In the genomic region with DNA sequence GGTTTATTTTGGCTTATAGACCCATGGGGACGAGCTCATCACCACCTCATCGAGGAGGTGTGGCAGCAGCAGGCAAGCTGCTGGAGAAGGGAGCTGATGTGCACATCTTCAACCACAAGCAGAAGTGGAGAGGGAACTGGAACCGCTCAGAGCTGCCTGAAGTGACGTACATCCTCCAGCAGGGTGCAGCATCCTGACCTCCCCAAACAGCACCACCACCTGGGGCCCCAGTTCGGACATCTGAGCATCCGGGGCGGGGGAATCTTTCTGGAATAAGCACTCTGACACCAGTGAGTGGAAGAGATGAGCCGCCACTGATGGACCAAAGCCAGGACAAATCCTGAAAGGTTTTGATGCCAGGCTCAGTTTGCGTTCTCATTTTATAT, we compare ENCODE assay signal across 9 mouse cellular contexts. TPM values are rescaled to one million over a fixed set of nuclear protein-coding genes. Genes with fewer than 3 reads are reported as not detected.
DNase-seq lines count a peak whose midpoint lies in the region; ATAC-seq and TF ChIP-seq lines count a peak whose summit lies in the region.
"Had no signal": no experiment of that assay in that cellular context is flagged by ENCODE, and none has a peak within 500 bp of the region (broad histone marks: within the 10 kb centered on the region; RNA-seq: fewer than 3 reads in every experiment).

No protein-coding gene starts in this region.

- no peaks in the 10 kb centered on the region for H3K27me3 ChIP-seq in embryonic facial prominence, embryonic 13.5 days
- no peaks in the 10 kb centered on the region for H3K27me3 ChIP-seq in kidney, postnatal 0 days (ENCODE audit: insufficient read depth, low read length)
- H3K27me3 ChIP-seq: limb, embryonic 12.5 days had no signal

- H3K36me3 ChIP-seq in embryonic facial prominence, embryonic 13.5 days, result peaks cover 4% of the 10 kb centered on the region; the same call in 1 of the 2 replicates
- no peaks in the 10 kb centered on the region for H3K36me3 ChIP-seq in kidney, postnatal 0 days (ENCODE audit: insufficient read depth, low read length)

- ATAC-seq in embryonic facial prominence, embryonic 13.5 days (ENCODE audit: insufficient number of reproducible peaks, insufficient read depth, low FRiP score, low TSS enrichment, low read depth), result no peak
- peak; percentile 30; the same call in 1 of the 2 replicates for ATAC-seq in kidney, postnatal 0 days (replicated peaks; ENCODE audit: low FRiP score, low read depth)

- H3K9me3 ChIP-seq in embryonic facial prominence, embryonic 13.5 days, result no peaks in the 10 kb centered on the region
- no peaks in the 10 kb centered on the region for H3K9me3 ChIP-seq in kidney, postnatal 0 days (replicated peaks; ENCODE audit: low read length)
- H3K9me3 ChIP-seq: limb, embryonic 12.5 days had no signal

- no peak overlapping the region for H3K9ac ChIP-seq in embryonic facial prominence, embryonic 13.5 days
- no peak overlapping the region for H3K9ac ChIP-seq in kidney, postnatal 0 days (ENCODE audit: low read depth, low read length)
- H3K9ac ChIP-seq: limb, embryonic 12.5 days had no signal

- H3K4me3 ChIP-seq in embryonic facial prominence, embryonic 13.5 days, result no peak overlapping the region
- H3K4me3 ChIP-seq in kidney, postnatal 0 days (replicated peaks; ENCODE audit: low read depth, low read length), result no peak overlapping the region
- H3K4me3 ChIP-seq: limb, embryonic 12.5 days had no signal

- DNase-seq in gastrocnemius, adult 18-20 months (ENCODE audit: low spot score), result peak; percentile 56
- no peak for DNase-seq in gastrocnemius, adult 8-10 months (ENCODE audit: low spot score in 2 of 2)
- DNase-seq in 3T3-L1 (ENCODE audit: low read depth, low spot score) (peak; percentile 84), ZHBTc4 (ENCODE audit: low read depth, low spot score) (peak; percentile 92)
- peak; percentile 76 for DNase-seq in kidney, postnatal 0 days (ENCODE audit: low spot score)
- peak; percentile 61 for DNase-seq in lung, postnatal 14 days
- peak; percentile 37 for DNase-seq in right cerebral cortex, postnatal 25 days

- 0 out of 2 replicates have a peak, but pooled peaks cover 3% of the 10 kb centered on the region for H3K4me1 ChIP-seq in embryonic facial prominence, embryonic 13.5 days
- no peaks in the 10 kb centered on the region for H3K4me1 ChIP-seq in kidney, postnatal 0 days (replicated peaks; ENCODE audit: insufficient read depth, low read length)
- H3K4me1 ChIP-seq: limb, embryonic 12.5 days had no signal

- peak overlapping the region; percentile 21; the same call in 1 of the 2 replicates for H3K4me2 ChIP-seq in embryonic facial prominence, embryonic 13.5 days
- no peak overlapping the region for H3K4me2 ChIP-seq in kidney, postnatal 0 days (ENCODE audit: low read length)
- H3K4me2 ChIP-seq: limb, embryonic 12.5 days had no signal

- TF ChIP-seq CTCF in kidney, postnatal 0 days (IDR thresholded peaks at IDR 0.05; ENCODE audit: low read depth), result peak; percentile 72

- H3K27ac ChIP-seq in embryonic facial prominence, embryonic 13.5 days, result no peak overlapping the region
- H3K27ac ChIP-seq in kidney, postnatal 0 days, result no peak overlapping the region
- H3K27ac ChIP-seq: limb, embryonic 12.5 days had no signal

- 22% methylated on average over 9 of the region's 9 CpGs for WGBS in embryonic facial prominence, embryonic 13.5 days
- 25% methylated on average over 9 of the region's 9 CpGs for WGBS in kidney, postnatal 0 days

RNA-seq across cellular contexts. Expression of gene Adra1d, which starts 31.5 kb away (rescaled TPM):
- total RNA-seq in gastrocnemius, adult 18-20 months (2021), result under 1 TPM; 0.50 to 0.88 TPM
- under 1 TPM; 0.29 to 0.78 (median 0.66) TPM for total RNA-seq in gastrocnemius, adult 8-10 months (2022)
- 0.51 and 0.58 TPM in 2 replicates for polyA plus RNA-seq in embryonic facial prominence, embryonic 13.5 days (2015; fragmentation: Nextera tagmentation; extraction: Ambion mirVana)
- polyA plus RNA-seq in kidney, postnatal 0 days (2015; fragmentation: Nextera tagmentation; extraction: Ambion mirVana), result 1.3 and 1.6 TPM in 2 replicates
- polyA plus RNA-seq: limb, embryonic 12.5 days had no signal

RNA-seq across cellular contexts. Expression of gene Smox, which starts 39.3 kb away (rescaled TPM):
- total RNA-seq in gastrocnemius, adult 18-20 months (2021), result 100 to 1,000 TPM in 1 of 2 experiments, 10 to 100 TPM in 1; 86.0 to 120 TPM
- total RNA-seq in gastrocnemius, adult 8-10 months (2022), result 100 to 1,000 TPM in 2 of 4 experiments, 10 to 100 TPM in 2; 76.7 to 289 (median 163) TPM
- polyA plus RNA-seq in embryonic facial prominence, embryonic 13.5 days (2015; fragmentation: Nextera tagmentation; extraction: Ambion mirVana), result 57.2 and 60.2 TPM in 2 replicates
- 26.8 and 30.5 TPM in 2 replicates for polyA plus RNA-seq in kidney, postnatal 0 days (2015; fragmentation: Nextera tagmentation; extraction: Ambion mirVana)

Comparison
In these comparisons a context has a peak if more than half of its experiments do, and no peak if none do; other contexts are left out.
1. DNase-seq: peak in gastrocnemius, adult 18-20 months (single experiment), 3T3-L1 (single experiment), ZHBTc4 (single experiment), kidney, postnatal 0 days (single experiment), lung, postnatal 14 days (single experiment) and right cerebral cortex, postnatal 25 days (single experiment); none in gastrocnemius, adult 8-10 months (0 of 2).